Comparison of ENCODE assay signal across 8 mouse cellular contexts in the genomic region with DNA sequence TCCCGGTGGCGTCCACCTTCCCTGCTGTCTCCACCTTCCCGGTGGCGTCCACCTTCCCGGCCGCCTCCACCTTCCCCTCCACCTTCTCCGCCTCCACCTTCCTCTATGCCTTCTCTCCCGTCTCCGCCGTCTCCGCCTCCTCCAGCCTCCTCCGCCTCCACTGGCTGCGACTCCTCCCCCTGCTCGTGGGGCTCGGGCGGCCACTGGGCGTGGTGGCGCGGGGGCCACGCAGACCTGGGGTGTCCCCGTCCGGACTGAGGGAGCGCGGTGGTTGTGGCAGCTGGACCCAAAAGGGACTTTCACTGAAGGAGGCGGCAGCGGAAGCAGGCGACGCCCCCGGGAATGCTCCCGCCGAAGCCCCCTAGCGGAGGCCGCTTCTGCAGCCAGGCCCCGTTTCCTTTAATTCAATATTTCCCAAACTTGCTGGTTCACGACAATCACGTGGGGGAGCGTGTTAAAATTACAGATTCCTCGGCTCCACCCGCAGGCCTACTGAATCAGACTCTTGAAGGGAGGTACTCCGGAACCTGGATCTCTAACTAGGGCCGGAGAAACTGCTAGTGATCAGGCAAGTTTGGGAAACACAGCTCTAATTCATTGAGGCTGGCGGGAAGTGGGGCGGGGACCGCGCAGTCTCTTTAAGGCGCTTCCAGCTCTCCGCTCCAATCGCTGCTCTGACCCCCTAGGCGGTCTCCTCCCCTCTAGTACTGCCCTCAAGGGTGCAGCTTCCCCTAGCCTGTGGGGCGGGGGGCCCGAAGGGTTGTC. TPM values are rescaled to one million over a fixed set of nuclear protein-coding genes. Genes with fewer than 3 reads are reported as not detected.
DNase-seq lines count a peak whose midpoint lies in the region; ATAC-seq lines count a peak whose summit lies in the region.

Gene Usp27x, minus strand, starts transcription at position 115 of the 765 bp plus-strand sequence.

- peak within 1 kb of the TSS; percentile 75 for H3K27ac ChIP-seq in hindbrain, embryonic 11.5 days (ENCODE audit: low read depth, low read length)

- no peaks in the 10 kb centered on the region for H3K27me3 ChIP-seq in hindbrain, embryonic 11.5 days (ENCODE audit: control insufficient read depth, insufficient read depth, low read length)

- no peaks in the 10 kb centered on the region for H3K4me1 ChIP-seq in hindbrain, embryonic 11.5 days (replicated peaks; ENCODE audit: control insufficient read depth, insufficient read depth, low read length)

- H3K4me2 ChIP-seq in hindbrain, embryonic 11.5 days (replicated peaks; ENCODE audit: low read depth, low read length), result peak within 1 kb of the TSS; percentile 64

- peak; percentile 82 for DNase-seq in MN1 (ENCODE audit: low spot score)
- peak; percentile 79 for DNase-seq in cerebellum, adult 9-10 months
- peak; percentile 73 for DNase-seq in hindbrain, embryonic 11.5 days (ENCODE audit: low spot score)
- DNase-seq in layer of hippocampus, postnatal 14 days (ENCODE audit: low spot score in 2 of 2), result peak; percentile 60 to 61
- peak; percentile 66 for DNase-seq in lung, postnatal 14 days
- DNase-seq in retina, adult 2 months (ENCODE audit: low read depth, low spot score), result peak; percentile 9
- peak; percentile 53 to 59 for DNase-seq in thymus, postnatal 36 days

- H3K9me3 ChIP-seq in hindbrain, embryonic 11.5 days (ENCODE audit: control insufficient read depth, low read length), result no peaks in the 10 kb centered on the region

- H3K4me3 ChIP-seq in hindbrain, embryonic 11.5 days (ENCODE audit: low read depth, low read length), result peak within 1 kb of the TSS; percentile 52

- peak within 1 kb of the TSS; percentile 57 for H3K9ac ChIP-seq in hindbrain, embryonic 11.5 days (ENCODE audit: low read depth, low read length)

- ATAC-seq in frontal cortex, adult (ENCODE audit: low TSS enrichment), result peak; percentile 89
- ATAC-seq in hindbrain, embryonic 11.5 days (ENCODE audit: low FRiP score), result peak; percentile 90

- no peaks in the 10 kb centered on the region for H3K36me3 ChIP-seq in hindbrain, embryonic 11.5 days (ENCODE audit: control insufficient read depth, insufficient read depth, low read length)

- WGBS in hindbrain, embryonic 11.5 days, result 15% methylated on average over 41 of the region's 51 CpGs

RNA-seq across cellular contexts. Expression of gene Usp27x, which starts in this region (rescaled TPM):
- polyA plus RNA-seq in hindbrain, embryonic 11.5 days (2014; fragmentation: Nextera tagmentation; extraction: Ambion mirVana), result 0.45 and 0.83 TPM in 2 replicates
- 10 to 100 TPM; 12.5 TPM for total RNA-seq in layer of hippocampus, postnatal 14 days (2021)

Comparison
In these comparisons a context has a peak if more than half of its experiments do, and no peak if none do; other contexts are left out.
1. Peak in every context shown above with its lines: DNase-seq, ATAC-seq, H3K4me3 ChIP-seq and H3K27ac ChIP-seq.
2. Peak in DNase-seq, ATAC-seq, H3K4me3 ChIP-seq, H3K27ac ChIP-seq, H3K9ac ChIP-seq and H3K4me2 ChIP-seq in hindbrain, embryonic 11.5 days; RNA of the gene not detected or under 1 TPM.
3. DNase-seq: peak in every context shown above with its lines; median percentile 82 in MN1; 79 in cerebellum, adult 9-10 months; 73 in hindbrain, embryonic 11.5 days; 66 in lung, postnatal 14 days; 60 in layer of hippocampus, postnatal 14 days; 56 in thymus, postnatal 36 days; 9 in retina, adult 2 months.